In the genomic region with DNA sequence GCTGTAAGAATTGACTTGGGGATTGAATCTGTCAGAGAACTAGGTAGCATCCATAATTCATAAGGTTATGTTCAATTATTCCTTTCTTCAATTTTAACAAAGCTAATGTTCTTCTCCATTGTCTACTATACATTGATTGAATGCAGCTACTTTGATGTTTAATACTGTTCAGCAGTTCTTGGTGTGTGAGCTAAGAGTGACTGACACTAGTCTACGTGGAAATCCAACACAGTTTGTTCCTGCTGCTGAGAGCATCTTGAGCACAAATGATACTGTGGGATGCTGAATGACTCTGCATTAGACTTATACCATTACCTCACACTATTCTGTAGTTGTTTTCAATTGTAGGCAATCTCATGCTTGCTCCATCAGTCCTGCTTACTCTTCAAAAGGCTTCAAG, we compare ENCODE assay signal across 22 mouse cellular contexts.
DNase-seq lines count a peak whose midpoint lies in the region; ATAC-seq and TF ChIP-seq lines count a peak whose summit lies in the region.
"Had no signal": no experiment of that assay in that cellular context is flagged by ENCODE, and none has a peak within 500 bp of the region (broad histone marks: within the 10 kb centered on the region; RNA-seq: fewer than 3 reads in every experiment).

No protein-coding gene starts in this region.

- H3K4me2 ChIP-seq in forebrain, embryonic 14.5 days (ENCODE audit: low read length), result no peak overlapping the region
- no peak overlapping the region for H3K4me2 ChIP-seq in forebrain, embryonic 15.5 days (replicated peaks)
- no peak overlapping the region for H3K4me2 ChIP-seq in forebrain, postnatal 0 days (ENCODE audit: low read depth)
- no peak overlapping the region for H3K4me2 ChIP-seq in forebrain, embryonic 13.5 days
- no peak overlapping the region for H3K4me2 ChIP-seq in midbrain, embryonic 14.5 days (ENCODE audit: low read length)
- H3K4me2 ChIP-seq: embryonic facial prominence, embryonic 12.5 days; forebrain, embryonic 12.5 days had no signal

- ATAC-seq in forebrain, embryonic 14.5 days, result no peak
- ATAC-seq in forebrain, embryonic 15.5 days (replicated peaks), result no peak
- peak; percentile 59; the same call in 1 of the 2 replicates for ATAC-seq in forebrain, postnatal 0 days
- no peak for ATAC-seq in forebrain, embryonic 13.5 days
- no peak for ATAC-seq in midbrain, embryonic 14.5 days (ENCODE audit: low FRiP score, low TSS enrichment)
- ATAC-seq: activated CD4-positive, CD25-positive, alpha-beta regulatory T cell, adult 4 months; CD4-positive, CD25-positive, alpha-beta regulatory T cell, adult 4 months; Patski had no signal

- H3K4me3 ChIP-seq in forebrain, embryonic 14.5 days (ENCODE audit: low read depth, low read length), result no peak overlapping the region
- H3K4me3 ChIP-seq in forebrain, embryonic 15.5 days, result no peak overlapping the region
- H3K4me3 ChIP-seq in forebrain, postnatal 0 days (ENCODE audit: low read depth, low read length), result no peak overlapping the region
- H3K4me3 ChIP-seq in forebrain, embryonic 13.5 days, result no peak overlapping the region
- no peak overlapping the region for H3K4me3 ChIP-seq in midbrain, embryonic 14.5 days (replicated peaks; ENCODE audit: low read depth, low read length)
- H3K4me3 ChIP-seq in midbrain, embryonic 10.5 days, result no peak overlapping the region
- H3K4me3 ChIP-seq: embryonic facial prominence, embryonic 10.5 days; embryonic facial prominence, embryonic 12.5 days; forebrain, embryonic 12.5 days had no signal

- no peaks in the 10 kb centered on the region for H3K27me3 ChIP-seq in forebrain, embryonic 14.5 days (replicated peaks; ENCODE audit: control insufficient read depth, insufficient read depth, low read length)
- H3K27me3 ChIP-seq in forebrain, embryonic 15.5 days, result no peaks in the 10 kb centered on the region
- H3K27me3 ChIP-seq in forebrain, postnatal 0 days (ENCODE audit: insufficient read depth, low read length), result no peaks in the 10 kb centered on the region
- no peaks in the 10 kb centered on the region for H3K27me3 ChIP-seq in forebrain, embryonic 13.5 days
- H3K27me3 ChIP-seq in midbrain, embryonic 14.5 days (ENCODE audit: control insufficient read depth, insufficient read depth, low read length), result no peaks in the 10 kb centered on the region
- H3K27me3 ChIP-seq in midbrain, embryonic 10.5 days (ENCODE audit: low read depth, poor library complexity, severe bottlenecking), result no peaks in the 10 kb centered on the region
- H3K27me3 ChIP-seq: CH12.LX; embryonic facial prominence, embryonic 12.5 days; forebrain, embryonic 12.5 days; Patski had no signal

- DNase-seq in forebrain, embryonic 14.5 days (ENCODE audit: low spot score), result peak; percentile 2
- DNase-seq in forebrain, postnatal 0 days, result no peak
- DNase-seq in midbrain, embryonic 14.5 days, result peak; percentile 3
- DNase-seq in midbrain, embryonic 10.5 days (ENCODE audit: low spot score), result no peak
- DNase-seq: adrenal gland, adult 8-10 months; adrenal gland, postnatal 25 days; B cell, adult 2 months; cerebellum, adult 11-12 months; cerebellum, adult 2 months; cerebellum, adult 9-10 months; cerebellum, postnatal 10 days; cerebellum, postnatal 25 days had no signal

- no peaks in the 10 kb centered on the region for H3K4me1 ChIP-seq in forebrain, embryonic 14.5 days (ENCODE audit: control insufficient read depth, insufficient read depth, low read length)
- no peaks in the 10 kb centered on the region for H3K4me1 ChIP-seq in forebrain, embryonic 15.5 days
- no peaks in the 10 kb centered on the region for H3K4me1 ChIP-seq in forebrain, postnatal 0 days (ENCODE audit: insufficient read depth)
- H3K4me1 ChIP-seq in forebrain, embryonic 13.5 days, result no peaks in the 10 kb centered on the region
- no peaks in the 10 kb centered on the region for H3K4me1 ChIP-seq in midbrain, embryonic 14.5 days (ENCODE audit: control insufficient read depth, insufficient read depth, low read length)
- no peaks in the 10 kb centered on the region for H3K4me1 ChIP-seq in midbrain, embryonic 10.5 days
- H3K4me1 ChIP-seq: embryonic facial prominence, embryonic 10.5 days; embryonic facial prominence, embryonic 12.5 days; forebrain, embryonic 12.5 days had no signal

- H3K9me3 ChIP-seq in forebrain, embryonic 14.5 days (replicated peaks; ENCODE audit: control insufficient read depth, low read length), result no peaks in the 10 kb centered on the region
- H3K9me3 ChIP-seq in forebrain, embryonic 15.5 days, result no peaks in the 10 kb centered on the region
- H3K9me3 ChIP-seq in forebrain, postnatal 0 days (ENCODE audit: low read length), result no peaks in the 10 kb centered on the region
- H3K9me3 ChIP-seq in forebrain, embryonic 13.5 days (replicated peaks), result no peaks in the 10 kb centered on the region
- no peaks in the 10 kb centered on the region for H3K9me3 ChIP-seq in midbrain, embryonic 14.5 days (ENCODE audit: control insufficient read depth, low read length)
- no peaks in the 10 kb centered on the region for H3K9me3 ChIP-seq in midbrain, embryonic 10.5 days (replicated peaks)
- H3K9me3 ChIP-seq: embryonic facial prominence, embryonic 10.5 days; embryonic facial prominence, embryonic 12.5 days; forebrain, embryonic 12.5 days; G1E had no signal

- WGBS in forebrain, embryonic 14.5 days, result 49% methylated on average over 1 of the region's 1 CpGs
- WGBS in forebrain, embryonic 15.5 days, result 54% methylated on average over 1 of the region's 1 CpGs
- WGBS in forebrain, postnatal 0 days, result 53% methylated on average over 1 of the region's 1 CpGs
- WGBS in forebrain, embryonic 13.5 days, result 61% methylated on average over 1 of the region's 1 CpGs
- 13% methylated on average over 1 of the region's 1 CpGs for whole genome bisulfite sequencing in midbrain, embryonic 14.5 days
- WGBS in midbrain, embryonic 10.5 days, result 73% methylated on average over 1 of the region's 1 CpGs

- no peak overlapping the region for H3K9ac ChIP-seq in forebrain, embryonic 14.5 days (ENCODE audit: low read length)
- no peak overlapping the region for H3K9ac ChIP-seq in forebrain, embryonic 15.5 days (replicated peaks)
- H3K9ac ChIP-seq in forebrain, postnatal 0 days, result no peak overlapping the region
- H3K9ac ChIP-seq in forebrain, embryonic 13.5 days, result no peak overlapping the region
- no peak overlapping the region for H3K9ac ChIP-seq in midbrain, embryonic 14.5 days (replicated peaks; ENCODE audit: low read length)
- H3K9ac ChIP-seq: embryonic facial prominence, embryonic 12.5 days; forebrain, embryonic 12.5 days had no signal

- TF ChIP-seq CTCF in forebrain, postnatal 0 days (IDR thresholded peaks at IDR 0.05; ENCODE audit: low read depth), result no peak

- no peak overlapping the region for H3K27ac ChIP-seq in forebrain, embryonic 14.5 days (ENCODE audit: low read depth, low read length)
- H3K27ac ChIP-seq in forebrain, embryonic 15.5 days (replicated peaks), result no peak overlapping the region
- H3K27ac ChIP-seq in forebrain, postnatal 0 days (ENCODE audit: low read depth, low read length), result no peak overlapping the region
- no peak overlapping the region for H3K27ac ChIP-seq in forebrain, embryonic 13.5 days
- H3K27ac ChIP-seq in midbrain, embryonic 14.5 days (replicated peaks; ENCODE audit: low read depth, low read length), result no peak overlapping the region
- no peak overlapping the region for H3K27ac ChIP-seq in midbrain, embryonic 10.5 days (replicated peaks)
- H3K27ac ChIP-seq: embryonic facial prominence, embryonic 10.5 days; embryonic facial prominence, embryonic 12.5 days; forebrain, embryonic 12.5 days had no signal

- no peaks in the 10 kb centered on the region for H3K36me3 ChIP-seq in forebrain, embryonic 14.5 days (ENCODE audit: control insufficient read depth, insufficient read depth, low read length)
- H3K36me3 ChIP-seq in forebrain, embryonic 15.5 days, result no peaks in the 10 kb centered on the region
- H3K36me3 ChIP-seq in forebrain, postnatal 0 days (ENCODE audit: insufficient read depth), result no peaks in the 10 kb centered on the region
- no peaks in the 10 kb centered on the region for H3K36me3 ChIP-seq in forebrain, embryonic 13.5 days (ENCODE audit: poor library complexity, severe bottlenecking)
- H3K36me3 ChIP-seq in midbrain, embryonic 14.5 days (ENCODE audit: control insufficient read depth, insufficient read depth, low read length), result no peaks in the 10 kb centered on the region
- H3K36me3 ChIP-seq in midbrain, embryonic 10.5 days, result no peaks in the 10 kb centered on the region
- H3K36me3 ChIP-seq: embryonic facial prominence, embryonic 10.5 days; embryonic facial prominence, embryonic 12.5 days; forebrain, embryonic 12.5 days; G1E had no signal

Comparison
In these comparisons a context has a peak if more than half of its experiments do, and no peak if none do; other contexts are left out.
1. DNase-seq: peak in forebrain, embryonic 14.5 days (single experiment) and midbrain, embryonic 14.5 days (single experiment); none in forebrain, postnatal 0 days (single experiment) and midbrain, embryonic 10.5 days (single experiment).